Mouse (Mus musculus) liver, embryonic 15.5 days (tissue): Measurements from ENCODE around the gene Il1f10. TPM values are rescaled to one million over a fixed set of nuclear protein-coding genes. Genes with fewer than 3 reads are reported as not detected.

Source experiments
- ATAC-seq: fragments of 200-750 bp; cut with Nextera tagmentation; 2 replicates; pipeline ENCODE4 v1.8.0; 2017; ENCODE audit warnings: moderate number of reproducible peaks, mild to moderate bottlenecking, moderate library complexity; ENCODE audit not compliant: insufficient read depth
- H3K27ac ChIP-seq: fragments of 300-500 bp; sonication (generic); replicated peaks from 2 replicates; pipeline ENCODE4 v1.5.1; 2015; ENCODE audit warnings: mild to moderate bottlenecking, inconsistent platforms
- H3K27me3 ChIP-seq: fragments of 300-500 bp; sonication (generic); 2 replicates; pipeline ENCODE4 v1.6.1; 2015; ENCODE audit warnings: mild to moderate bottlenecking, inconsistent platforms
- H3K36me3 ChIP-seq: fragments of 300-500 bp; sonication (generic); replicated peaks from 2 replicates; pipeline ENCODE4 v1.6.1; 2015; ENCODE audit warnings: moderate library complexity, mild to moderate bottlenecking, inconsistent platforms
- H3K4me1 ChIP-seq: fragments of 300-500 bp; sonication (generic); replicated peaks from 2 replicates; pipeline ENCODE4 v1.6.1; 2015; ENCODE audit warnings: inconsistent platforms
- H3K4me2 ChIP-seq: fragments of 300-500 bp; sonication (generic); 2 replicates; pipeline ENCODE4 v1.6.1; 2015; ENCODE audit warnings: moderate library complexity, mild to moderate bottlenecking, inconsistent platforms
- H3K4me3 ChIP-seq: fragments of 300-500 bp; sonication (generic); replicated peaks from 2 replicates; pipeline ENCODE4 v1.5.1; 2015; ENCODE audit warnings: mild to moderate bottlenecking, inconsistent platforms
- H3K9ac ChIP-seq: fragments of 300-500 bp; sonication (generic); 2 replicates; pipeline ENCODE4 v1.6.1; 2015; ENCODE audit warnings: moderate library complexity, mild to moderate bottlenecking, inconsistent platforms
- H3K9me3 ChIP-seq: fragments of 300-500 bp; sonication (generic); replicated peaks from 2 replicates; pipeline ENCODE4 v1.6.1; 2016; ENCODE audit warnings: inconsistent platforms
- WGBS: fragments of 180-500 bp; shearing (Covaris S2); methylation state at CpG from one replicate; pipeline ENCODE4 v1.1.7; 2015; ENCODE audit warnings: mixed read lengths; ENCODE audit not compliant: insufficient replicate concordance; 5-methylcytosine and 5-hydroxymethylcytosine counted together
- polyA plus RNA-seq: library from polyadenylated mRNA; unstranded; fragments of >200 nt; fragmentation: Nextera tagmentation; extraction: Ambion mirVana; gene quantifications from 2 replicates; pipeline ENCODE4 v1.2.1, GENCODE M21; 2015

Gene Il1f10
- polyA plus RNA-seq, 1 experiment from 2014 or later = not detected

DNA sequence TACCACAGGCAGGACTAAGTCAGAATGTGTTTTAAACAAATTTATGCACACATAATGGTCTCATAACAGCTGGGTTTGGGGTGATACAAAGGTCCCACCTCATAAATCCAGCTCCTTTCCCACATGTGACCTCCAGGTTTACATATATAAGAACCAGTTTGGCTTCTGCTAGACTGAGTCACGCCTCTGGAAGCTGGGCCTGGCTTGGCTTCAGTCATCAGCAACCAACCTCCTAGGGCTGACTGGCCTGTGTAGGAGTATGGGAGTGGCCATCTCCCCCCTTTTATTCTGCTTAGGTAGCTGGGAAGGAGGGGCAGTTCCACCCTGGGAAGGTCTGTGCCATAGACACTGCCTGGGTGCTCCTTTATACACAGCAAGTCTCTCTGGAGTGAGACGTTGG is 45.5 kb downstream of the Il1f10 start, which contains the start of gene Il1rn:
Gene Il1rn (plus strand): TSS at position 309 of the 400 bp plus-strand sequence.
- 57% methylated on average over 2 of the region's 2 CpGs for WGBS
- no peak within 1 kb of the TSS for H3K9ac ChIP-seq
- H3K4me2 ChIP-seq = no peak within 1 kb of the TSS
- H3K27ac ChIP-seq = peak within 1 kb of the TSS; percentile 33
- no peak for ATAC-seq
- no peaks in the 10 kb centered on the region for H3K27me3 ChIP-seq
- no peaks in the 10 kb centered on the region for H3K9me3 ChIP-seq
- H3K36me3 ChIP-seq = no peaks in the 10 kb centered on the region
- no peak within 1 kb of the TSS for H3K4me3 ChIP-seq
- H3K4me1 ChIP-seq = 0 out of 2 replicates have a peak, but pooled peaks cover 9% of the 10 kb centered on the region

DNA sequence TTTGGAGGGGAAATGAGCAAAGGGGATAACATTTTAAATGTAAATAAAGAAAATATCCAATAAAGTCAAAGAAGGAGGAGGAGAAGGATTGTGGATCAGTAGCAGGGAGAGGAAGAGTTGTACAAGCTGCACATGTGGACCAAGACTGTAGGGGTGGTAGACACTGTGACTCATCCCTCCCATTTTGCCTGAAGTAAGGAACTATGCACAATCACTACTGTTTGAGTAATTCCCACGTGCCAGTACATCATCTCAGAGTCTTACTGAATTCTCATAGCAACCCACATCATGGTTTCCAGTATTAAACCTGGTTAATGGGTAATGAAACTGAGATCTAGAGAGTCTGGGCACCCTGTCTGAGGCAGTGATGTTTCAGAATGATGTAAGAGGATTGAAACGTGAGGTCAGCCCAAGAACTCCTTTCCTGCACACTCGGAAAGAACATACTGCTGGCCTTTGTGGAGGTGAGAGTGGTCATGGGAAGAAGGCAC is 50.4 kb downstream of the Il1f10 start:
- no peaks in the 10 kb centered on the region for H3K27me3 ChIP-seq
- H3K4me1 ChIP-seq = peaks cover 4% of the 10 kb centered on the region; the same call in 1 of the 2 replicates
- no peak overlapping the region for H3K27ac ChIP-seq
- H3K36me3 ChIP-seq = no peaks in the 10 kb centered on the region
- no peak overlapping the region for H3K4me3 ChIP-seq
- no peak overlapping the region for H3K9ac ChIP-seq
- ATAC-seq = no peak
- no peaks in the 10 kb centered on the region for H3K9me3 ChIP-seq
- WGBS = 43% methylated on average over 3 of the region's 3 CpGs
- no peak overlapping the region for H3K4me2 ChIP-seq

Other genes starting within 250 kb of the Il1f10 start
- 0.36 and 0.51 TPM in 2 replicates for gene Hnmt, start 241.8 kb upstream of the Il1f10 start, polyA plus RNA-seq
- not detected in 2 replicates for gene Tbpl2, start 194.6 kb upstream of the Il1f10 start, polyA plus RNA-seq
- gene Il1f8, start 138.0 kb upstream of the Il1f10 start, polyA plus RNA-seq = not detected in 2 replicates
- 0.41 and 0.69 TPM in 2 replicates for gene Il1f9, start 104.7 kb upstream of the Il1f10 start, polyA plus RNA-seq
- gene Il1f6, start 75.8 kb upstream of the Il1f10 start, polyA plus RNA-seq = not detected in 2 replicates
- 0.13 TPM in 1 of 2 replicates, not detected in the other for gene Il1f5, start 14.2 kb upstream of the Il1f10 start, polyA plus RNA-seq
- 8.2 and 12.0 TPM in 2 replicates for gene Il1rn, start 45.7 kb downstream of the Il1f10 start, polyA plus RNA-seq
- 7.6 and 8.1 TPM in 2 replicates for gene Psd4, start 76.4 kb downstream of the Il1f10 start, polyA plus RNA-seq
- gene Pax8, start 184.4 kb downstream of the Il1f10 start, polyA plus RNA-seq = 0.28 and 0.31 TPM in 2 replicates